ENCODE assay signal across 8 mouse cellular contexts in genomic region chr14:117930848-117931816, GRCm38 (mm10).
A peak's percentile ranks its signal among the peaks of the same experiment; 100 is the strongest.
DNase-seq lines count a peak whose midpoint lies in the region; ATAC-seq and TF ChIP-seq lines count a peak whose summit lies in the region.

No protein-coding gene starts in this region.

- no peak for TF ChIP-seq EP300 in liver, postnatal 0 days (IDR thresholded peaks at IDR 0.05; ENCODE audit: low read depth)

- ATAC-seq in embryonic facial prominence, embryonic 11.5 days (replicated peaks; ENCODE audit: insufficient number of reproducible peaks, low FRiP score, low TSS enrichment, low read depth), result peak; percentile 41; the same call in 1 of the 2 replicates
- ATAC-seq in hindbrain, embryonic 11.5 days (ENCODE audit: low FRiP score), result peak; percentile 59
- no peak for ATAC-seq in liver, postnatal 0 days

- peak; percentile 13 for TF ChIP-seq POLR2A in myocyte (IDR thresholded peaks at IDR 0.05; ENCODE audit: insufficient read length, low read depth)

- peak overlapping the region; percentile 80 for H3K27ac ChIP-seq in embryonic facial prominence, embryonic 11.5 days (replicated peaks; ENCODE audit: low read depth, low read length)
- peak overlapping the region; percentile 80 for H3K27ac ChIP-seq in hindbrain, embryonic 11.5 days (ENCODE audit: low read depth, low read length)
- H3K27ac ChIP-seq in liver, postnatal 0 days (ENCODE audit: low read depth), result no peak overlapping the region

- no peak overlapping the region for H3K4me2 ChIP-seq in embryonic facial prominence, embryonic 11.5 days (ENCODE audit: low read depth, low read length)
- H3K4me2 ChIP-seq in hindbrain, embryonic 11.5 days (replicated peaks; ENCODE audit: low read depth, low read length), result no peak overlapping the region
- H3K4me2 ChIP-seq in myocyte (ENCODE audit: low read depth), result peak overlapping the region; percentile 96
- H3K4me2 ChIP-seq in liver, postnatal 0 days (ENCODE audit: low read depth, low read length), result no peak overlapping the region

- intact Hi-C loops in gastrocnemius, postnatal 14 days (cut with DNase I; ENCODE audit: low total_unique reads), result no loop called here

- H3K4me3 ChIP-seq in embryonic facial prominence, embryonic 11.5 days (ENCODE audit: low read depth, low read length), result no peak overlapping the region
- H3K4me3 ChIP-seq in hindbrain, embryonic 11.5 days (ENCODE audit: low read depth, low read length), result no peak overlapping the region
- H3K4me3 ChIP-seq in myocyte, result peak overlapping the region; percentile 16
- no peak overlapping the region for H3K4me3 ChIP-seq in liver, postnatal 0 days (ENCODE audit: low read depth, low read length)

- H3K4me1 ChIP-seq in embryonic facial prominence, embryonic 11.5 days (ENCODE audit: control insufficient read depth, insufficient read depth, low read length), result peaks cover 8% of the 10 kb centered on the region
- peaks cover 9% of the 10 kb centered on the region; the same call in 1 of the 2 replicates for H3K4me1 ChIP-seq in hindbrain, embryonic 11.5 days (replicated peaks; ENCODE audit: control insufficient read depth, insufficient read depth, low read length)
- no peaks in the 10 kb centered on the region for H3K4me1 ChIP-seq in liver, postnatal 0 days (ENCODE audit: insufficient read depth)

- DNase-seq in gastrocnemius, postnatal 14 days, result peak; percentile 20
- DNase-seq in gastrocnemius, postnatal 10 days, result no peak
- peak; percentile 36 for DNase-seq in embryonic facial prominence, embryonic 11.5 days (ENCODE audit: low spot score)
- peak; percentile 47 for DNase-seq in hindbrain, embryonic 11.5 days (ENCODE audit: low spot score)
- DNase-seq in spleen, adult 18-20 months, result no peak
- DNase-seq in liver, postnatal 0 days, result no peak
- no peak for DNase-seq in cerebellum, postnatal 4 days (ENCODE audit: low spot score in 2 of 2)

- no peak for TF ChIP-seq CTCF in liver, postnatal 0 days (IDR thresholded peaks at IDR 0.05; ENCODE audit: low read depth)

- H3K9ac ChIP-seq in embryonic facial prominence, embryonic 11.5 days (replicated peaks; ENCODE audit: low read length), result peak overlapping the region; percentile 44; the same call in 1 of the 2 replicates
- H3K9ac ChIP-seq in hindbrain, embryonic 11.5 days (ENCODE audit: low read depth, low read length), result peak overlapping the region; percentile 23; the same call in 1 of the 2 replicates
- no peak overlapping the region for H3K9ac ChIP-seq in liver, postnatal 0 days (replicated peaks)

- H3ac ChIP-seq in myocyte (ENCODE audit: control insufficient read depth, insufficient read length), result peak overlapping the region; percentile 21

- 50% methylated on average over 16 of the region's 16 CpGs for WGBS in embryonic facial prominence, embryonic 11.5 days
- WGBS in hindbrain, embryonic 11.5 days, result 50% methylated on average over 16 of the region's 16 CpGs
- WGBS in liver, postnatal 0 days (ENCODE audit: insufficient replicate concordance), result 74% methylated on average over 16 of the region's 16 CpGs

- no peaks in the 10 kb centered on the region for H3K79me2 ChIP-seq in myocyte (ENCODE audit: control insufficient read depth, insufficient read depth)

- no peaks in the 10 kb centered on the region for H3K9me3 ChIP-seq in embryonic facial prominence, embryonic 11.5 days (replicated peaks; ENCODE audit: control insufficient read depth, low read length)
- no peaks in the 10 kb centered on the region for H3K9me3 ChIP-seq in hindbrain, embryonic 11.5 days (ENCODE audit: control insufficient read depth, low read length)
- H3K9me3 ChIP-seq in liver, postnatal 0 days (ENCODE audit: low read length), result no peaks in the 10 kb centered on the region

- H3K27me3 ChIP-seq in embryonic facial prominence, embryonic 11.5 days (ENCODE audit: control insufficient read depth, insufficient read depth, low read length), result no peaks in the 10 kb centered on the region
- H3K27me3 ChIP-seq in hindbrain, embryonic 11.5 days (ENCODE audit: control insufficient read depth, insufficient read depth, low read length), result no peaks in the 10 kb centered on the region
- no peaks in the 10 kb centered on the region for H3K27me3 ChIP-seq in myocyte (ENCODE audit: control insufficient read depth, insufficient read depth, insufficient read length)
- H3K27me3 ChIP-seq in liver, postnatal 0 days (ENCODE audit: insufficient read depth, low read length), result no peaks in the 10 kb centered on the region

- no peaks in the 10 kb centered on the region for H3K36me3 ChIP-seq in embryonic facial prominence, embryonic 11.5 days (replicated peaks; ENCODE audit: control insufficient read depth, insufficient read depth, low read depth, low read length)
- no peaks in the 10 kb centered on the region for H3K36me3 ChIP-seq in hindbrain, embryonic 11.5 days (ENCODE audit: control insufficient read depth, insufficient read depth, low read length)
- H3K36me3 ChIP-seq in myocyte (ENCODE audit: control insufficient read depth, insufficient read depth), result no peaks in the 10 kb centered on the region
- H3K36me3 ChIP-seq in liver, postnatal 0 days (replicated peaks; ENCODE audit: insufficient read depth, low read length), result no peaks in the 10 kb centered on the region

TF ChIP-seq in myocyte, 11 proteins besides CTCF, POLR2A, EP300 and RAD21:
- TF ChIP-seq REST (IDR thresholded peaks at IDR 0.05; ENCODE audit: insufficient read depth, insufficient read length) (no peak), MAX (IDR thresholded peaks at IDR 0.05; ENCODE audit: low read depth) (no peak), POLR2AphosphoS2 (IDR thresholded peaks at IDR 0.05; ENCODE audit: insufficient read length, low read depth) (no peak), MYOG (IDR thresholded peaks at IDR 0.05; ENCODE audit: control insufficient read depth in 1 of 3, insufficient read depth in 1 of 3, insufficient read length in 2 of 3, low read depth in 2 of 3) (no peak), MYOD1 (IDR thresholded peaks at IDR 0.05; ENCODE audit: control insufficient read depth in 1 of 3, insufficient read length in 2 of 3, low read depth in 2 of 3) (no peak), TCF12 (IDR thresholded peaks at IDR 0.05; ENCODE audit: insufficient read depth, poor library complexity, severe bottlenecking) (no peak), CEBPB (IDR thresholded peaks at IDR 0.05; ENCODE audit: insufficient read depth, poor library complexity, severe bottlenecking) (no peak), SRF (IDR thresholded peaks at IDR 0.05; ENCODE audit: control insufficient read depth, insufficient read length, low read depth) (no peak), E2F4 (IDR thresholded peaks at IDR 0.05; ENCODE audit: insufficient read depth) (no peak), TCF3 (IDR thresholded peaks at IDR 0.05; ENCODE audit: insufficient read length, low read depth) (no peak), USF1 (IDR thresholded peaks at IDR 0.05; ENCODE audit: low read depth) (no peak)

Comparison
In these comparisons a context has a peak if more than half of its experiments do, and no peak if none do; other contexts are left out.
1. DNase-seq: peak in gastrocnemius, postnatal 14 days (single experiment), embryonic facial prominence, embryonic 11.5 days (single experiment) and hindbrain, embryonic 11.5 days (single experiment); none in gastrocnemius, postnatal 10 days (single experiment), spleen, adult 18-20 months (0 of 2), liver, postnatal 0 days (single experiment) and cerebellum, postnatal 4 days (0 of 2).